Mouse (Mus musculus): ENCODE results near the gene Kif18b. TPM values are rescaled to one million over a fixed set of nuclear protein-coding genes. Genes with fewer than 3 reads are reported as not detected.

Gene Kif18b
- polyA plus RNA-seq, 1 experiment from 2014 or later = 1.9 TPM

GRCm38 (mm10) chr11:102895779-102896178, 29.1 kb downstream of the Kif18b start:
- no peak overlapping the region for H3K27ac ChIP-seq (replicated peaks)
- peaks cover 18% of the 10 kb centered on the region for H3K4me1 ChIP-seq
- H3K4me3 ChIP-seq (replicated peaks) = no peak overlapping the region
- peaks cover 58% of the 10 kb centered on the region for H3K27me3 ChIP-seq (replicated peaks)
- H3K9ac ChIP-seq (replicated peaks) = no peak overlapping the region
- no peaks in the 10 kb centered on the region for H3K9me3 ChIP-seq (replicated peaks)
- no peak for ATAC-seq (ENCODE audit: low FRiP score)
- 74% methylated on average over 9 of the region's 9 CpGs for WGBS
- no peak overlapping the region for H3K4me2 ChIP-seq
- no peaks in the 10 kb centered on the region for H3K36me3 ChIP-seq

DNA sequence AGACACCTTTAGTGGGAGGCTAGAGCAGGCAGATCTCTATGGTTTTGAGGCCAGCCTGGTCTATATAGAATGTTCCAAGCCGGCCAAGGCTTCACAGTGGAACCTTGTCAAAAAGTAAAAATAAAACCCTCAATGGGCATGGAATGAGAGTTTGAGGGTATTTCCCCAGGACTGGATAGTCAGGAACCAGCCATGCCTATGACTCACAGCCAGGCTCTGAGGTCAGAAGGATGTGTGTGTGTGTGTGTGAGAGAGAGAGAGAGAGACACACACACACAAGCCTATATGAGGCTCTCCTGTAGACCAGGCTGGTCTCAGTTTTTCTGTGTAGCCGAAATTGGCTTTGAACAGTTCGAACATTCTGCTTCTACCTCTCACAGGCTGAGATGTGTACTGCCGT, 30.2 kb downstream of the Kif18b start:
- WGBS = 91% methylated on average over 4 of the region's 4 CpGs
- H3K9ac ChIP-seq (replicated peaks) = no peak overlapping the region
- H3K36me3 ChIP-seq = no peaks in the 10 kb centered on the region
- peaks cover 57% of the 10 kb centered on the region for H3K27me3 ChIP-seq (replicated peaks)
- no peak overlapping the region for H3K27ac ChIP-seq (replicated peaks)
- H3K4me3 ChIP-seq (replicated peaks) = no peak overlapping the region
- peaks cover 18% of the 10 kb centered on the region for H3K4me1 ChIP-seq
- no peak for ATAC-seq (ENCODE audit: low FRiP score)
- H3K4me2 ChIP-seq = no peak overlapping the region
- no peaks in the 10 kb centered on the region for H3K9me3 ChIP-seq (replicated peaks)

- ATAC-seq (ENCODE audit: low FRiP score) = no peak
- WGBS = 4% methylated on average over 43 of the region's 43 CpGs
- peak overlapping the region; percentile 28; the same call in 1 of the 2 replicates for H3K9ac ChIP-seq (replicated peaks)
- peaks cover 62% of the 10 kb centered on the region for H3K27me3 ChIP-seq (replicated peaks)
- peak overlapping the region; percentile 27 for H3K4me3 ChIP-seq (replicated peaks)
- peak overlapping the region; percentile 56 for H3K4me2 ChIP-seq
- H3K9me3 ChIP-seq (replicated peaks) = no peaks in the 10 kb centered on the region
- no peak overlapping the region for H3K27ac ChIP-seq (replicated peaks)
- H3K36me3 ChIP-seq = no peaks in the 10 kb centered on the region
- H3K4me1 ChIP-seq = peaks cover 19% of the 10 kb centered on the region
Measured at GRCm38 (mm10) chr11:102893015-102893651, 31.8 kb downstream of the Kif18b start.

GRCm38 (mm10) chr11:102890096-102890495, 34.8 kb downstream of the Kif18b start:
- no peaks in the 10 kb centered on the region for H3K9me3 ChIP-seq (replicated peaks)
- H3K27ac ChIP-seq (replicated peaks) = no peak overlapping the region
- peaks cover 60% of the 10 kb centered on the region for H3K27me3 ChIP-seq (replicated peaks)
- H3K4me3 ChIP-seq (replicated peaks) = no peak overlapping the region
- no peak for ATAC-seq (ENCODE audit: low FRiP score)
- no peaks in the 10 kb centered on the region for H3K36me3 ChIP-seq
- H3K4me1 ChIP-seq = peaks cover 21% of the 10 kb centered on the region
- H3K4me2 ChIP-seq = no peak overlapping the region
- no peak overlapping the region for H3K9ac ChIP-seq (replicated peaks)
- 46% methylated on average over 5 of the region's 5 CpGs for WGBS

DNA sequence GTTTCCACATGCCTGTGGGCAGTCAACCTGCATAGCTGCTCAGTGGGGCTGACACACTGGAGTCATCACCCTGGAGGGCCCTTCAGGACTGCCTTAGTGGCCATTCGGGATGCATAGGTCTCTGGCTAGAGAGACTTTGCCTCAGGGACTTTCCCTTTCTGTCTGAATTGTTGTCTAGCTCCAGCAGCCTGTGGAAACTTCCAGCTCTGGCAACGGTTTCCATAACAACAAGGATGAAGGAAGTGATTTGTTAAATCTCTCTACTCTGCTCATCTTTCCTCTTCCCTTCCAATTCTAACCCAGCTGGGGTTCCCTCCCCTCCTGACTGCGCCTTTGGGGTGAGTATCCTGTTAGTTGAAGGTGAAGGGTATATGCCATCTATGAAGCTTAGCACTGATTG, 36.8 kb downstream of the Kif18b start:
- ATAC-seq (ENCODE audit: low FRiP score) = 0 out of 2 replicates have a peak, but pooled peaks have one; percentile 17
- H3K36me3 ChIP-seq = no peaks in the 10 kb centered on the region
- no peak overlapping the region for H3K4me2 ChIP-seq
- no peak overlapping the region for H3K27ac ChIP-seq (replicated peaks)
- H3K4me3 ChIP-seq (replicated peaks) = no peak overlapping the region
- no peaks in the 10 kb centered on the region for H3K9me3 ChIP-seq (replicated peaks)
- 60% methylated on average over 3 of the region's 3 CpGs for WGBS
- H3K9ac ChIP-seq (replicated peaks) = no peak overlapping the region
- H3K27me3 ChIP-seq (replicated peaks) = peaks cover 44% of the 10 kb centered on the region
- peaks cover 16% of the 10 kb centered on the region for H3K4me1 ChIP-seq

- Histone ChIP-seq H3K27ac (replicated peaks) (no peak overlapping the region), H3K9ac (replicated peaks) (no peak overlapping the region), H3K4me2 (no peak overlapping the region), H3K36me3 (no peaks in the 10 kb centered on the region), H3K9me3 (replicated peaks) (no peaks in the 10 kb centered on the region), H3K4me1 (peaks cover 11% of the 10 kb centered on the region), H3K27me3 (replicated peaks) (peaks cover 37% of the 10 kb centered on the region), H3K4me3 (replicated peaks) (no peak overlapping the region)
- no peak for ATAC-seq (ENCODE audit: low FRiP score)
- 87% methylated on average over 5 of the region's 5 CpGs for WGBS
Measured at GRCm38 (mm10) chr11:102887433-102887832, 37.5 kb downstream of the Kif18b start.

GRCm38 (mm10) chr11:102884616-102885219, 40.2 kb downstream of the Kif18b start, which contains the start of gene Fam187a:
Gene Fam187a, plus strand, starts transcription at chr11:102885169.
- H3K9me3 ChIP-seq (replicated peaks) = no peaks in the 10 kb centered on the region
- H3K27ac ChIP-seq (replicated peaks) = no peak within 1 kb of the TSS
- H3K4me2 ChIP-seq = no peak within 1 kb of the TSS
- no peak for ATAC-seq (ENCODE audit: low FRiP score)
- no peaks in the 10 kb centered on the region for H3K36me3 ChIP-seq
- H3K9ac ChIP-seq (replicated peaks) = no peak within 1 kb of the TSS
- no peak within 1 kb of the TSS for H3K4me3 ChIP-seq (replicated peaks)
- WGBS = 57% methylated on average over 10 of the region's 10 CpGs
- peaks cover 24% of the 10 kb centered on the region for H3K4me1 ChIP-seq
- H3K27me3 ChIP-seq (replicated peaks) = peaks cover 22% of the 10 kb centered on the region; the same call in 1 of the 2 replicates

- ATAC-seq (ENCODE audit: low FRiP score) = peak; percentile 49
- Histone ChIP-seq H3K27me3 (replicated peaks) (0 out of 2 replicates have a peak, but pooled peaks cover 9% of the 10 kb centered on the region), H3K27ac (replicated peaks) (peak overlapping the region; percentile 96), H3K36me3 (peaks cover 11% of the 10 kb centered on the region; the same call in 1 of the 2 replicates), H3K9me3 (replicated peaks) (no peaks in the 10 kb centered on the region), H3K4me2 (peak overlapping the region; percentile 83), H3K4me3 (replicated peaks) (peak overlapping the region; percentile 73), H3K4me1 (peaks cover 26% of the 10 kb centered on the region), H3K9ac (replicated peaks) (peak overlapping the region; percentile 84)
- WGBS = 19% methylated on average over 13 of the region's 13 CpGs
Measured at GRCm38 (mm10) chr11:102881314-102882198, 43.4 kb downstream of the Kif18b start.

GRCm38 (mm10) chr11:102880585-102881313, 44.2 kb downstream of the Kif18b start, which contains the start of the genes Eftud2 and Ccdc103:
Gene Eftud2, minus strand, starts transcription at chr11:102880985.
Gene Ccdc103, plus strand, starts transcription at chr11:102881204.
- peak within 1 kb of the TSS; percentile 73 for H3K4me3 ChIP-seq (replicated peaks)
- H3K27me3 ChIP-seq (replicated peaks) = 0 out of 2 replicates have a peak, but pooled peaks cover 9% of the 10 kb centered on the region
- H3K4me1 ChIP-seq = peaks cover 26% of the 10 kb centered on the region
- no peaks in the 10 kb centered on the region for H3K9me3 ChIP-seq (replicated peaks)
- peaks cover 16% of the 10 kb centered on the region for H3K36me3 ChIP-seq
- under 1% methylated on average over 62 of the region's 62 CpGs for WGBS
- H3K4me2 ChIP-seq = peak within 1 kb of the TSS; percentile 83
- peak; percentile 90 for ATAC-seq (ENCODE audit: low FRiP score)
- H3K27ac ChIP-seq (replicated peaks) = peak within 1 kb of the TSS; percentile 96
- peak within 1 kb of the TSS; percentile 84 for H3K9ac ChIP-seq (replicated peaks)

DNA sequence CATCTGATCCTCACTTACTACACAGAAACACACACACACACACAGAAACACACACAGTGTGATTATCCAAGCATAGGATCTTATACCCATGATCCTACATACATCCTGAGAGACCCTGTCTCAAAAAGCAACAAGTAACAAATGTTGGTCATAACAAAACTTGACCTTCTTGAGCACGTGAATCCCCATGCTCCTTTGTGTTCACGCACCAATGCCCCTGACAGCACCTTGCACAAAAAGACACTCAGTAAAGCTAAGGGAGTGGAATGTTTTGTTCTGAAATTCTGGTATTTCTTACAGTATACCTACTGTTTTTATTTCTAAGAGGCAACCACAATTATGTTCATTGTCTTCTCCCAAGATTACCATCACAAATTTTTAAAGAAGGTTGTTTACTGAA, 45.4 kb downstream of the Kif18b start:
- WGBS = 63% methylated on average over 2 of the region's 2 CpGs
- peak overlapping the region; percentile 83 for H3K4me2 ChIP-seq

More for the DNA sequence above, 45.4 kb downstream of the Kif18b start:
- Histone ChIP-seq H3K36me3 (peaks cover 27% of the 10 kb centered on the region), H3K9ac (replicated peaks) (0 out of 2 replicates have a peak overlapping the region, but pooled peaks have one; percentile 6), H3K9me3 (replicated peaks) (no peaks in the 10 kb centered on the region), H3K27ac (replicated peaks) (no peak overlapping the region), H3K4me1 (peaks cover 26% of the 10 kb centered on the region), H3K4me3 (replicated peaks) (peak overlapping the region; percentile 73; the same call in 1 of the 2 replicates), H3K27me3 (replicated peaks) (0 out of 2 replicates have a peak, but pooled peaks cover 3% of the 10 kb centered on the region)
- no peak for ATAC-seq (ENCODE audit: low FRiP score)

Measured in neural tube, embryonic 15.5 days (tissue).